Mouse (Mus musculus) gastrocnemius, postnatal 25 days (tissue): ENCODE results near the gene Cpsf3. TPM values are rescaled to one million over a fixed set of nuclear protein-coding genes. Genes with fewer than 3 reads are reported as not detected.
A peak's percentile ranks its signal among the peaks of the same experiment; 100 is the strongest.

Experiments used
- DNase-seq: peaks from one replicate; pipeline ENCODE4 v3.0.0; 2022
- total RNA-seq, 2 experiments: library from RNA; stranded (reverse); gene quantifications; 1 replicate in 1 of 2; 2 replicates in 1 of 2; pipeline ENCODE4 v1.2.3; 2021

Gene Cpsf3
- total RNA-seq, 2 experiments from 2014 or later: 19.0 to 20.1 TPM

DNA sequence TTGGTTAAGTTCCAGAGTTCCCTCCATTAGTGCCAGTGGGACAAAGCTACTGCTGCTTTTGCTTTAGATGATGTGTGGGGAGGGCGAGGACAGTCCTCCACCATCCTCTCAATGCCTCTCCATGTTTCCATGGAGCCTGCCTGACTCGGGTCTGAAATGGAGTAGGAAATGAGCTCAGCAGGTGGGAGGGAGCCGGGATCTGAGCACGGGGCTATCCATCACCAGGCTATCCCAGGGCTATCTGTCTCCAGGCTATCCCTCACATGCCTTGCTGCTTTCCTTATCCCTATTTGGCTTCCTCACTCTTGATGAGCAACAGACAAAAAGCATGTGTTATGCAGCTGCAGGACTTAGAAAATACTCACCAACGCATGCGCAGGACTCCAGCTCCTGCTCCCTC is 46.5 kb downstream of the Cpsf3 start:
- DNase-seq: peak; percentile 2

DNA sequence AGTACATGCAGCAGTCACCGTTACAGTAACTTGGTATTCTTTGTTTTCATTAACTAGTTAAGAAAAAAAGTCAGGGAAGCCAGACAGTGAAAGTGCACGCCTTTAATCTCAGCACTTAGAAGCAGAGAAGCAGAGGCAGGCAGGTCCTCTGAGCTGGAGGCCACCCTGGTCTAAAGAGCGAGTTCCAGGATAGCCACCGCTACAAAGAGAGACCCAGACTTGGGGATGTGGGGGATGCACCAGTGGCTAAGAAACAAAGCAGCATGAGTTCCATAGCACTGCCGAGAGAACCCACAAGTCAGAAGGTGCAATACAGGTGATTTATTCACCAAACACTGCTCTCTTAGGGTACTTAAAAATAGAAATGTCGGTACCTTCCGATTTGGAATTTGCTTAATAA is 47.8 kb downstream of the Cpsf3 start:
- DNase-seq: peak; percentile 2

DNA sequence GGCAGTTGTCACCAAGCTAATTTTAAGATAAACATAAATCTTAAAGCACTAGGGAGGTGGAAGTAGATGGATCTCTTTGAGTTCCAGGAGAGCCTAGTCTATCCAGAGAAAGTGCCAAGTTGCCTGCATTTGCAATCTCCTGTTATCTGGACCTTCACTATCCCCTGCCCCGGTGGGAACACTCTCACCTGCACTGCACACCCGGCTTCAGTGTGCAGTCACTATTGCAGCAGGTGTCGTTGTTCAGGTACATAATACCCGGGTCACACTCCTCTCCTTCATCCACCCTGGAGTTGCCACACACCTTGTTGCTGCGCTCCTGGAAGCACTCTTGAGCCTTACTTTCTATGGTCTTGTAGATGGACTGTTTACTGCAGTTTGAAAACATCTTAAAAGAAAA is 48.6 kb downstream of the Cpsf3 start:
- DNase-seq: no peak

DNA sequence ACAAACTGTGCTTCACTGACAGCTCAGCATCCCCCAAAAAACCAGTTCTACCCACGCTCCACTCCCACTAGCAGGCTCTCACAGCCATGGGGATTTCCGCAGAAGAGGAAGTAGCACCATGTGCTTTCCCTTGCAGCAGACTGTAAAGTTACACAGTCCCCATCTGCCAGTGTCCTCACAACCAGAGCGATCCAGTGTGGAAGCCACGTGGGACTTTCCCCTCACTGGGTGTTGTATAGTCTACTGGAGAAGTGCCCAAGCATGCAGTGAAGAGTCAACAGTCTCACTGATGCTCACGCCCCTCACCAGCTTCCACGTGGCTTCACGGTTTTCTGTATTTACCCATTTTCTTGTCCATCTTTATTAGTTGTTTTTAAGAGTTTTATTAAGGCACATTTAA is 50.7 kb downstream of the Cpsf3 start:
- DNase-seq: peak; percentile 5

DNA sequence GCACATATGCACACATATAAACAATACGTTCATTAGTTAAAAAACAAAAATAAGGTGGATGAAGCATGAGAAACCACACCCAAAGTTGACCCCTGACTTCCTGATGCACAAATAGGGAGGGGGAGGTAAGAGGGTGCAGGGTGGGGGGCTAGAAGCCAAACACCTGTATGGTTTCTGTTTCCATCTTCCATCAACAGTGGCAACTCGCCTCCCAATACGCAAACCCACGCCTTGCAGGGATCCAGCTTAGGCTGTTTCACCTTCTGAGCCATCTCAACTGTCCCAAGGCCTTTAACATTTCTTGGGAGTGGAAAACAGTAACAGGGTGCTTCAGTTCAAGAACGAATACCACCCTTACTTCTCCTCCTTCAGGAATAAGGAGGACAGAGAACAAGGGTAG is 52.0 kb downstream of the Cpsf3 start:
- no peak for DNase-seq

DNA sequence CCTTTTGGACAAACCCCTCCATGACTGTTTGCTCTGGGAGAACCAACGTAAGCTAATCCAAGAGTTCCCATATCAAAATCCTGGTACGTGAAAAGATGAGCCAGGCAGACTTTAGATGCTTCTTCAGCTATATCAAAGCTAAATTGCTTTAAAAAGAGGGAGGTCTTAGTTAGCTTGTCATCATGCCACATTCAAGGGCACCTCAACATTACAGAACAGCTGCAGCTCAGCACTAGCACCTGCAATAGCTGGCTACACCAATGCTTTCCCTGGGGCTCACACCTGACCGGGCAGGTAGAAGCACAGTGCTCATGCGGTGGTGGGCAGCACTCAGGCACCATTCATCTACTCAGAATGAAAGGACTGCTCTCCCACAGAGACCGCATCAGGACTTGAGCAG is 55.5 kb downstream of the Cpsf3 start:
- peak; percentile 2 for DNase-seq

DNA sequence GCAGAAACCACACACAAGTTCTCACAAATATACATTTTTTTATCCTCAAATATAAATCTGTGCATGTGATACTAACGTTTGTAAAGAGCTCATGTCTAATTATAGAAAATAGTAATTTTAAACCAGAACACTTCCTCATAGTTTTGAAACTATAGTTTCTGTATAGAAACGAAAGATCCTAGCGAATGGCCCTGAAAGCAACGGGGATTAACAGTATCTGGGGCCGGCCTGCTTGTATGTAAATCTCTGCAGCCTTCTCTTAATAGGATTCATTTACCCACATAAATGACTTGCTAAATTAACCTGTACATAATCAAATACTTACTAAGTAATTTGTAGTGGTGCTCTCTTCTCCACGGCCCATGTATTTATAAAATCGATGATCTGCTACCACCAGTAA is 61.8 kb downstream of the Cpsf3 start:
- DNase-seq: no peak

DNA sequence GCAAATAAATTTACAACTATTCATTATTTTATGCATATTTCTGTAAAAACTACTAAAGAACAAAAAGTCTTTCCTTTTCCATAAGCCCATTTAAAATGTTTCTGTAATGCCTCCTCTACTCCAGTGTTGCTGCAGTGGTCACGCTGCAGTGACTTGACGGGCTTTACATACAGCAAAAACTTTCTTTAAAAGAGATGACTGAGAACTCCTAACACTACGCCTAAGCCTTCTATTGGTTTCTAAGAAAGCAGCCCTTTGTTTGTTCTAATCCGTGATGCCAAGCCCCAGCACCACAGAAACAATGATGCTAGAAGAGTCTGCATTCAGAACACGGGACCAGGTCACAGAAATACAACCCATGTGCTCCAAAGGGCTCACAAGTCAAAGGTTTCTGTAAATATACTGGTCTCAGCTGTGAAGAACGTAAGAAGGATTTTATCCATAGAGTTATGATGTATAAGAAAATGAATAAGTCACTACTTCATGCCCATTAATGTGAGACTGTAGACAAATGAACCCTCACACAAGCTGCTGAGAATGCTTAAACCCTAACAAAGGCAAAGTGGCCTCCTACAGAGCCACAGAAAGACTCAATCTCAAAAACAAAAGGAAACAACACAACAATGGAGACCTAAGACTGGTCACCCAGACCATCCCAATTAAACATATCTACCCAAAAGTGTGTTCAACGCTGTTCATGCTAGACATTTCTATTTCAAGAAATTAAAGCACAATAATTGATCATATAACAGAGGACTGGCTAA is 65.1 kb downstream of the Cpsf3 start:
- DNase-seq: no peak

DNA sequence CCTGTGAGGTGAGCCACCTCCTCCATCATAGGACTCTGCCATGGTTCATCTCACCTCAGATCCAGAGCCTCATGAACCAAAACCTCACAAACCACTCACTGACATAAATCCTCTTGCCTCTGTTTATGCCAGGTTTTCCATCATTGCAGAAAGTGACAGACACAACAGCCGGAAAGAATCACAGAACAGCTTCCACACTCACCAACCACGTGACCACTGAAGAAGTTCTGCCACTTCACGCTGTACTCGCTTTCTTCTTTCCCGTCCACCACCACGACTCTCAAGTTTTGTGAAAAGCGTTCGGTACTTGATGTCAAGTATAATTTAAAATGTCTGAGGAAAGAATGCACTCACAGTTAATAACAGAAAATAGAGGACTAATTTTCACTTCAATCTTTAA is 68.5 kb downstream of the Cpsf3 start:
- DNase-seq: no peak

DNA sequence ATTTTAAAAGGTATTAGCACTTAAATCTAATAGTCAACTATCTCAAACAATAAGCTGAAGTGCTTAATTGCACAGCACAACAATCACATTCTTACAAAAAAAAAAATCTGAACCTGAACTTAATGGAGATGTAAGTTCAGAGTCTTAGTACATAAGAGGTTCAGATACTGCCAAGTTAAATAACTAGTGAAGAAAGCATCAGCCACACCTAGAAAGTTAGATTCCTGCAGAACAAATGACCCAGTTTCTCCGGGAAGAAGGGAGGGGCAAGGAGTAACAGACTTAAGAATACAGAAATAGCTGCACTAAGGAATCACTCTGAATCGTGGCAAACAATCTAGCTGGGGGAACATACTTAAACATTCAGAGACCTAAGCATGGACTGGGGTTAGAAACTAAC is 77.5 kb downstream of the Cpsf3 start:
- no peak for DNase-seq

DNA sequence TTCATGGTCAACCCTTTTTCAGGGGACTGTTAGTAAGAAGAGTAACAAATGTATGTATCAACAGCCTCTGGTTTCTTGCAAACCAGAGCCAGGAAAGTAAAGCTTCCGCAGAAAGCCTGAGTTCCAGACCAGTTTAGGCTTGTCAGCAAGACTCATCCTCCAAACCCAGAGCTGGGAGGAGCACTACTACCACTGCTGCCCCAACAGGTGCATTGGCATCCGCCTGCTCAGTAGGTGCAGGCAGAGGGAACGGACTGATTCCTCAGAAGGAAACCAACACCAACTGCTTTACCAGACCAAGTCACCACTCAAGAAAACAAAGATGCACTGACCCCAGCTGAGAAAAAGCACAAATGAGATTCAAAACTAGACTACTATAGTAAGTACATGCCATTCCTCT is 78.0 kb downstream of the Cpsf3 start:
- DNase-seq: no peak

Other genes starting within 250 kb of the Cpsf3 start
- 10 to 100 TPM; 34.8 to 37.9 TPM for gene Itgb1bp1, start 893 bp downstream of the Cpsf3 start, total RNA-seq
- 10 to 100 TPM in 1 of 2 experiments, 1 to 10 TPM in 1; 3.7 to 10.9 TPM for gene Iah1, start 31.0 kb downstream of the Cpsf3 start, total RNA-seq
- 10 to 100 TPM; 20.9 to 21.3 TPM for gene Adam17, start 88.2 kb downstream of the Cpsf3 start, total RNA-seq
- gene Ywhaq, start 132.2 kb downstream of the Cpsf3 start, total RNA-seq: 10 to 100 TPM; 28.6 to 36.6 TPM